Comparison of ENCODE assay signal across 10 mouse cellular contexts in genomic region chr2:4541844-4542628, GRCm38 (mm10).
A peak's percentile ranks its signal among the peaks of the same experiment; 100 is the strongest.
DNase-seq lines count a peak whose midpoint lies in the region; ATAC-seq and TF ChIP-seq lines count a peak whose summit lies in the region.
"Had no signal": no experiment of that assay in that cellular context is flagged by ENCODE, and none has a peak within 500 bp of the region (broad histone marks: within the 10 kb centered on the region; RNA-seq: fewer than 3 reads in every experiment).

No protein-coding gene starts in this region.

- ATAC-seq in Patski = peak; percentile 18
- 0 out of 2 replicates have a peak, but pooled peaks have one; percentile 6 for ATAC-seq in forebrain, postnatal 0 days
- peak; percentile 56; the same call in 1 of the 2 replicates for ATAC-seq in midbrain, embryonic 12.5 days (ENCODE audit: low FRiP score, low read depth)

- no peaks in the 10 kb centered on the region for H3K79me2 ChIP-seq in heart, adult 2 months (replicated peaks; ENCODE audit: control insufficient read depth, insufficient read depth, low read length)

- no peak overlapping the region for H3K4me3 ChIP-seq in heart, adult 2 months
- no peak overlapping the region for H3K4me3 ChIP-seq in forebrain, postnatal 0 days (ENCODE audit: low read depth, low read length)
- H3K4me3 ChIP-seq in midbrain, embryonic 12.5 days = no peak overlapping the region
- H3K4me3 ChIP-seq: liver, embryonic 13.5 days had no signal

- no peak overlapping the region for H3K9ac ChIP-seq in heart, adult 2 months (ENCODE audit: low read depth, low read length)
- no peak overlapping the region for H3K9ac ChIP-seq in forebrain, postnatal 0 days
- H3K9ac ChIP-seq in midbrain, embryonic 12.5 days (replicated peaks) = no peak overlapping the region
- H3K9ac ChIP-seq: liver, embryonic 13.5 days had no signal

- TF ChIP-seq CTCF in heart, adult 2 months (IDR thresholded peaks at IDR 0.05) = no peak
- no peak for TF ChIP-seq CTCF in Patski (IDR thresholded peaks at IDR 0.05)
- no peak for TF ChIP-seq CTCF in forebrain, postnatal 0 days (IDR thresholded peaks at IDR 0.05; ENCODE audit: low read depth)

- DNase-seq in heart, adult 2 months = no peak
- DNase-seq in heart, postnatal 14 days = no peak
- DNase-seq in Patski (ENCODE audit: low read depth, low spot score) (peak; percentile 74), adipocyte (ENCODE audit: low spot score) (no peak)
- DNase-seq in forebrain, postnatal 0 days = no peak
- DNase-seq in layer of hippocampus, postnatal 36 days = no peak
- no peak for DNase-seq in right cerebral cortex, postnatal 10 days (ENCODE audit: low spot score in 2 of 2)
- DNase-seq: liver, embryonic 13.5 days; right cerebral cortex, postnatal 25 days had no signal

- no peaks in the 10 kb centered on the region; the same call in 1 of the 2 replicates for H3K36me3 ChIP-seq in heart, adult 2 months (ENCODE audit: control insufficient read depth, insufficient read depth, low read length)
- H3K36me3 ChIP-seq in forebrain, postnatal 0 days (ENCODE audit: insufficient read depth) = peaks cover 21% of the 10 kb centered on the region; the same call in 1 of the 2 replicates
- H3K36me3 ChIP-seq in midbrain, embryonic 12.5 days = peaks cover 40% of the 10 kb centered on the region
- H3K36me3 ChIP-seq: liver, embryonic 13.5 days had no signal

- H3K27me3 ChIP-seq in heart, adult 2 months (ENCODE audit: control insufficient read depth, insufficient read depth, low read length) = no peaks in the 10 kb centered on the region
- no peaks in the 10 kb centered on the region for H3K27me3 ChIP-seq in Patski
- no peaks in the 10 kb centered on the region for H3K27me3 ChIP-seq in forebrain, postnatal 0 days (ENCODE audit: insufficient read depth, low read length)
- no peaks in the 10 kb centered on the region for H3K27me3 ChIP-seq in midbrain, embryonic 12.5 days

- H3K4me1 ChIP-seq in heart, adult 2 months (ENCODE audit: control insufficient read depth, insufficient read depth, low read length) = peaks cover 14% of the 10 kb centered on the region
- H3K4me1 ChIP-seq in forebrain, postnatal 0 days (ENCODE audit: insufficient read depth) = peaks cover 9% of the 10 kb centered on the region
- peaks cover 62% of the 10 kb centered on the region for H3K4me1 ChIP-seq in midbrain, embryonic 12.5 days

- no peak for TF ChIP-seq EP300 in heart, adult 2 months (IDR thresholded peaks at IDR 0.05; ENCODE audit: insufficient read depth, low read depth, low read length)

- intact Hi-C loops in heart, adult 2 months (cut with DNase I) = loop anchor here (1.0 to 5.0 kb wide), 4 partner anchors 17 to 51 kb away; no protein-coding TSS in a partner anchor
- intact Hi-C loops in heart, postnatal 14 days (cut with DNase I) = loop anchor here (2.0 kb wide), 3 partner anchors 21 to 59 kb away; no protein-coding TSS in a partner anchor

- POLR2A ChIA-PET in Patski (lab: Charles Lee) = interaction anchor here (0.6 to 1.5 kb wide), 3 partner anchors 17 to 456 kb away, joined by 3 to 5 read pairs (median 5); no protein-coding TSS in a partner anchor

- in situ Hi-C loops in Patski (cut with MboI; ENCODE audit: low pct_unique_long_range_greater_than_20kb) = no loop called here

- 54% methylated on average over 11 of the region's 11 CpGs for WGBS in heart, adult 2 months
- WGBS in forebrain, postnatal 0 days = 32% methylated on average over 11 of the region's 11 CpGs
- 11% methylated on average over 11 of the region's 11 CpGs for WGBS in midbrain, embryonic 12.5 days

- no peak for TF ChIP-seq POLR2A in heart, adult 2 months (IDR thresholded peaks at IDR 0.05; ENCODE audit: insufficient read depth, low read depth, low read length)

- no peaks in the 10 kb centered on the region for H3K9me3 ChIP-seq in forebrain, postnatal 0 days (ENCODE audit: low read length)
- no peaks in the 10 kb centered on the region for H3K9me3 ChIP-seq in midbrain, embryonic 12.5 days
- H3K9me3 ChIP-seq: liver, embryonic 13.5 days had no signal

- H3K27ac ChIP-seq in heart, adult 2 months = peak overlapping the region; percentile 78
- no peak overlapping the region; the same call in 1 of the 2 replicates for H3K27ac ChIP-seq in forebrain, postnatal 0 days (ENCODE audit: low read depth, low read length)
- peak overlapping the region; percentile 88 for H3K27ac ChIP-seq in midbrain, embryonic 12.5 days (replicated peaks)
- H3K27ac ChIP-seq: liver, embryonic 13.5 days had no signal

- CTCF ChIA-PET in Patski (lab: Charles Lee) = interaction anchor here (0.8 to 2.3 kb wide), 10 partner anchors 10 to 50 kb away, joined by 3 to 8 read pairs (median 4); no protein-coding TSS in a partner anchor

- H3K4me2 ChIP-seq in forebrain, postnatal 0 days (ENCODE audit: low read depth) = no peak overlapping the region
- H3K4me2 ChIP-seq in midbrain, embryonic 12.5 days (replicated peaks) = peak overlapping the region; percentile 9; the same call in 1 of the 2 replicates
- H3K4me2 ChIP-seq: liver, embryonic 13.5 days had no signal

Comparison
In these comparisons a context has a peak if more than half of its experiments do, and no peak if none do; other contexts are left out.
1. ATAC-seq: peak in every context shown above with its lines; median percentile 56 in midbrain, embryonic 12.5 days; 18 in Patski; 6 in forebrain, postnatal 0 days.